Mouse (Mus musculus) stomach, embryonic 15.5 days (tissue): ENCODE measurements around the gene Gatc. TPM values are rescaled to one million over a fixed set of nuclear protein-coding genes. Genes with fewer than 3 reads are reported as not detected.
"Not testable (repeated sequence)": the region's sequence is repeated elsewhere in the genome, so short reads cannot be mapped to it uniquely, and the experiment has no call there.

Experiments
- ATAC-seq: fragments of 200-750 bp; cut with Nextera tagmentation; 2 replicates; pipeline ENCODE4 v1.8.0; 2017; ENCODE audit warnings: low read depth, moderate number of reproducible peaks, moderate TSS enrichment; ENCODE audit not compliant: insufficient read depth, low FRiP score
- H3K27ac ChIP-seq: fragments of 300-500 bp; sonication (generic); 2 replicates; pipeline ENCODE4 v1.5.1; 2015; ENCODE audit warnings: mild to moderate bottlenecking, inconsistent platforms
- H3K27me3 ChIP-seq: fragments of 300-500 bp; sonication (generic); replicated peaks from 2 replicates; pipeline ENCODE4 v1.6.1; 2015; ENCODE audit warnings: inconsistent platforms
- H3K36me3 ChIP-seq: fragments of 300-500 bp; sonication (generic); 2 replicates; pipeline ENCODE4 v1.6.1; 2015; ENCODE audit warnings: inconsistent platforms
- H3K4me1 ChIP-seq: fragments of 300-500 bp; sonication (generic); 2 replicates; pipeline ENCODE4 v1.6.1; 2015; ENCODE audit warnings: inconsistent platforms
- H3K4me2 ChIP-seq: fragments of 300-500 bp; sonication (generic); 2 replicates; pipeline ENCODE4 v1.6.1; 2015; ENCODE audit warnings: mild to moderate bottlenecking, inconsistent platforms
- H3K4me3 ChIP-seq: fragments of 300-500 bp; sonication (generic); replicated peaks from 2 replicates; pipeline ENCODE4 v1.5.1; 2015; ENCODE audit warnings: inconsistent platforms
- H3K9ac ChIP-seq: fragments of 300-500 bp; sonication (generic); 2 replicates; pipeline ENCODE4 v1.6.1; 2015; ENCODE audit warnings: inconsistent platforms
- H3K9me3 ChIP-seq: fragments of 300-500 bp; sonication (generic); 2 replicates; pipeline ENCODE4 v1.6.1; 2016; ENCODE audit warnings: inconsistent platforms
- WGBS: fragments of 180-500 bp; shearing (Covaris S2); methylation state at CpG from one replicate; pipeline ENCODE4 v1.1.7; 2015; 5-methylcytosine and 5-hydroxymethylcytosine counted together
- polyA plus RNA-seq: library from polyadenylated mRNA; unstranded; fragments of >200 nt; fragmentation: Nextera tagmentation; extraction: Ambion mirVana; gene quantifications from 2 replicates; pipeline ENCODE4 v1.2.1, GENCODE M21; 2015

The Gatc gene
- polyA plus RNA-seq, 1 experiment from 2014 or later, result 23.0 TPM

DNA sequence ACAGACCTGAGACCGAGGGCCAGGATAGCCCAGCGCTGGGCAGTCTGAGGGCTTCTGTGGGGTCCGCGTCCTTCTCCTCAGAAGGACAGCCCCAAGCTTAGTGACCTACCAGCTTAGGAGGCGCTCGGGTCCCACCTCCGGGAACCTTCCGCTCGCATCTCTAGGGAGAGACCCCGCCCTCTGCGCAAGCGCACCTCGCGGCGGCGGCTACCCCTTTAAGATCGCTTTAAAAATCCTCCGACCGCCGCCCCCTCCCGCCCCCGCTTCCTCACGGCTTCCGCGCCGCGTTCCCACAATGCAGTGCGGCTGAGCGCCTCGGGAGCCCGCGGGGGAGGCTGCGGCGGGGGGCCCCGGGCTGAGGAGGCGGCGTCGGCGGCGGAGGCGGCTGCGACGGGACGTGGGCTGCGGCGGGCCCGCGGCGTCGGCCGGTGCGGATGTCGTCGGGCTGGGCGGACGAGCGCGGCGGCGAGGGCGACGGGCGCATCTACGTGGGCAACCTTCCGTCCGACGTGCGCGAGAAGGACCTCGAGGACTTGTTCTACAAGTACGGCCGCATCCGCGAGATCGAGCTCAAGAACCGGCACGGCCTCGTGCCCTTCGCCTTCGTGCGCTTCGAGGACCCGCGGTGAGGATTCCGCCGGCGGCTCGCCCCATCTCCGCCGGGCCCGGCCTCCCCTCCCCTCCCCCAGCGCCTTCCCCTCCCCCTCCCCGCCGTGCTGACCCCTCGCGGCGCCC is 13.9 kb downstream of the Gatc start, which contains the start of gene Srsf9:
TSS of gene Srsf9 (plus strand) at position 303 of the 735 bp plus-strand sequence.
- Histone ChIP-seq H3K9ac (peak within 1 kb of the TSS; percentile 90), H3K4me1 (peaks cover 19% of the 10 kb centered on the region), H3K27ac (peak within 1 kb of the TSS; percentile 88), H3K4me2 (peak within 1 kb of the TSS; percentile 60), H3K9me3 (no peaks in the 10 kb centered on the region), H3K36me3 (peaks cover 16% of the 10 kb centered on the region), H3K27me3 (no peaks in the 10 kb centered on the region), H3K4me3 (peak within 1 kb of the TSS; percentile 94)
- peak; percentile 95 for ATAC-seq
- under 1% methylated on average over 81 of the region's 97 CpGs for whole genome bisulfite sequencing

DNA sequence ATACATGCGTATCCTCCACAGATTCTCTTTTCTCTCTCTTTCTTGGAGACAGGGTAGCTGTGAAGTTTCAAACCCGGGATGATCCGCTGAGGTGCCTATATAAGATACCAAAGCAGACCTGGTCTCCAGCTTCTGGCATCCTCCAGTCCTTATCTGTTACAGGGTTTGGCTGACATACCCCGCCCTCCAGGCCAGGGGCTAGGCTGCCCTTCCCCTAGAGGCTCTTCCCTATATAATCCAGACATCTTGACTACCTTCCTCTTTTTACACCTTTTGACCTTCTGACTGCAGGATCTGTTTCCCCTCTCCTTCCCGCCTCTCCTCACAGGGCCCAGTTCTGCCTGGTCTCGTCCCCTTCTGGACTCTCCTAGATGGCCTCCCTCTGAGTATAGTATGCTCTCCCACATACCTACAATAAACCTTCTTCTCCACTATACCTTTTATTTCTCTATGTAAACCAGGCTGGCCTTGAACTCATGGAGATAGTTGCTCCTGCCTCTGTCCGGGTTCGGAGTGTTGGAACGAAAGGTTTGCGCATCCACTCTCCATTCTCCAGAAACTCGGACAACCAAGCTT is 14.6 kb downstream of the Gatc start:
- peak; percentile 81 for ATAC-seq
- H3K4me1 ChIP-seq, result peaks cover 19% of the 10 kb centered on the region
- H3K4me3 ChIP-seq, result peak overlapping the region; percentile 94
- peak overlapping the region; percentile 60 for H3K4me2 ChIP-seq
- H3K9ac ChIP-seq, result peak overlapping the region; percentile 76
- peaks cover 11% of the 10 kb centered on the region for H3K36me3 ChIP-seq
- 23% methylated on average over 11 of the region's 11 CpGs for WGBS
- H3K9me3 ChIP-seq, result no peaks in the 10 kb centered on the region
- peak overlapping the region; percentile 88 for H3K27ac ChIP-seq
- no peaks in the 10 kb centered on the region for H3K27me3 ChIP-seq

DNA sequence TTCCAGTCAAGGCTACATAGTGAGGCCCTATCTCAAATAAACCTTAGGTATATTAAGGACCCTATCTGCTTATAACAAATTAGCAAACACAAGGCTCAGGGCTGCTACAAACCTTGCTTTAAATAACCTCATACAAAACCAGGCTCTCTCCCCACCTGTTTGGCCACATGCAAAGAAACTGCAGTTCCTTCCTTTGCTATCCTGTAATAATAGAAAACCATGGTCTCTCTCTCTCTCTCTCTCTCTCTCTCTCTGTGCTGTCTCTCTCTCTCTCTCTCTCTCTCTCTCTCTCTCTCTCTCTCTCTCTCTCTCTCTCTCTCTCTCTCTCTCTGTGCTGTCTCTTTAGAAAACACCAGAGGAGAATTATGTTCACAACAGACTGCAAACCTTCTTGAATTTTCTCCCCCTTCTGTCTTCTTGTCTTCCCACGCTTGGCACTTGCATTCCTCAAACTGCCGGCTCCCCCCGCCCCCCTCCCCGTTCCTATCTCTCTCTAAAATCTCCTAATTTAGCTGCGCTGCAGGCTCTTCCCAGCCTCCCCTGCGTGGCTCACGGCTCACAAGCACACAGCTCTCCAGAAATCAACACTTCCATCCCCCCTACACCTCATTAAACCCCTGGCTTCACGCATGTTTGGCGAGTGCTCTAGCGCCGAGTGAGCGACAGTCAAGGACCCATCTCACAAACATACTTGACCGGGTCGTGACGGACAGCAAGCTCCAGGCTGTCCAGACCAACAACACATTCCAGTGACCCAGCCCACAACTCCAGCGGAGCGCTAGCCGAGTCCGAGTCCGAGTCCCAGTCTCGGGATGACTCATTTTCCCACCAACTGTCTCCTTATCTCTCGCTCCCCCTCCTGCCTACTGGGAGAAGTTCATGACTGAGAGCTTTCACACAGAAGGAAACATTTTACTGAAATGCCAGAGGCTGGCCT is 21.7 kb downstream of the Gatc start:
- peak overlapping the region; percentile 87 for H3K27ac ChIP-seq
- H3K27me3 ChIP-seq, result no peaks in the 10 kb centered on the region
- no peaks in the 10 kb centered on the region for H3K9me3 ChIP-seq
- peak overlapping the region; percentile 72 for H3K4me2 ChIP-seq
- under 1% methylated on average over 22 of the region's 22 CpGs for WGBS
- peaks cover 22% of the 10 kb centered on the region for H3K4me1 ChIP-seq
- H3K4me3 ChIP-seq, result peak overlapping the region; percentile 40
- H3K36me3 ChIP-seq, result no peaks in the 10 kb centered on the region
- ATAC-seq, result peak; percentile 76
- no peak overlapping the region for H3K9ac ChIP-seq

DNA sequence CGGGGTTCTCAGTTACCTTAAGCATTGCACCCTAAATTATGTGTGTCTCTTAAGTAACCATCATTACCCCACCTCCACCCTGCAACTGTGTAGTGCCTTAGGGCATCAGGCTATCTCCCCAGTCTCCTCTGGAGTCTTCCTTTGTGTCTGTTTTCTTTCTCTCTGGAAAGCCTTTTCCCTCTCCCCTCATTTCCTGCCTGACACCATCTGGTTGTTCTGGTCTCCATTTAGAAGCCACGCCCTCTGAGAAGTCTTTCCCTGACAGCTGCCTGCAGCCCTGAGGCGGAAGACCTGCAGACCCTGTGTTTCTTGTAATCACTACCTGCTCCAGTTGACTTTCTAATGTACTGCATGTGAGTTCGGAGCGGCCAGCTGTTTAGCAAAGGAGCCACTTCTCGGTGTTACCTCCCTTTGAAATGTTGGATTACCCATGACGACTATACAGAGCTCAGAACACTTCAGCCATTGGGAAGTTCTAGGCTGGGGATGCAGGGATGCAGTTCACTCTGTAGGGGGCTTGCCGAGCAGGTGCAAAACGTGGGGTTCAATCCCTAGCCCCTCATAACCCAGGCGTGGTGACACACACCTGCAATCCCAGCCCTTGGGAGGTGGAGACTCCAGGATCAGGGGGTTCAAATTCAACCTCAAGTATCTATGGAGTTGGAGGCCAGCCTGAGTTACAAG is 23.2 kb downstream of the Gatc start:
- Histone ChIP-seq H3K27me3 (no peaks in the 10 kb centered on the region), H3K9ac (no peak overlapping the region), H3K36me3 (no peaks in the 10 kb centered on the region), H3K27ac (peak overlapping the region; percentile 87), H3K9me3 (no peaks in the 10 kb centered on the region), H3K4me2 (peak overlapping the region; percentile 35), H3K4me1 (peaks cover 25% of the 10 kb centered on the region), H3K4me3 (no peak overlapping the region)
- peak; percentile 42; the same call in 1 of the 2 replicates for ATAC-seq
- 8% methylated on average over 10 of the region's 10 CpGs for WGBS

DNA sequence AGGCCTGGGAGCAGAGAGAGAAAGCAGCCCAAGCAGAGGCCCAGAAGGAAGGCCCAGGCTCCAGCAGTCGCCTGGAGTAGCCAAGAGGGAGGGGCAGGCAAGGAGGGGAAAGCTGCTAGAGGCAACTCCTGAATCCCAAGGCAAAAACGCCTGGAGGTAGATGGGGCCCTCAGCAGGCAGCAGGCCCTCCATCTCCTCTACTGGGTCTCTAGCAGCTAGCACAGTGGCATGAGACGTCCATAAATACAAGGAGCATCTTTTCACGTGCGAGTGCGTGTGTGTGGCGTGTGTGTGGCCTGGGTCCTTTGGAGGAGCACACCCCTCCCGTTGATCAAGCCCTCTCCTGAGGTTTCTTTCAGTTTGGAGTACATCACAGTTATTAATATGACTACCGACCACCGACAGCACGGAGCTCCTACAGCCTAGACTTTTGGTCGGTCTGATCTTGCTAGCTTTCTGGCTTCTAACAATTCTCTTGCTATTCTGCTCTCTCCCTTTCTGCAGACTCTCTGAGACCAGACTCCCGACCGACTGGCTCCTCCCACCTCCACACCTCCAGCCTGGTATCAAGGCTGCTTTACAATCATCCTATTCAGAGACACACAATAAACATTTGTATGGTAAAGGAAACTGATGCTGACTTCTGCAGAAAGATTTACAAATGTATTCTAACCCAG is 23.9 kb downstream of the Gatc start:
- H3K4me2 ChIP-seq, result peak overlapping the region; percentile 35; the same call in 1 of the 2 replicates
- peaks cover 25% of the 10 kb centered on the region for H3K4me1 ChIP-seq
- no peak overlapping the region for H3K4me3 ChIP-seq
- no peaks in the 10 kb centered on the region for H3K27me3 ChIP-seq
- H3K9ac ChIP-seq, result no peak overlapping the region
- 16% methylated on average over 14 of the region's 14 CpGs for WGBS
- H3K27ac ChIP-seq, result peak overlapping the region; percentile 87
- ATAC-seq, result no peak
- no peaks in the 10 kb centered on the region for H3K9me3 ChIP-seq
- H3K36me3 ChIP-seq, result no peaks in the 10 kb centered on the region

DNA sequence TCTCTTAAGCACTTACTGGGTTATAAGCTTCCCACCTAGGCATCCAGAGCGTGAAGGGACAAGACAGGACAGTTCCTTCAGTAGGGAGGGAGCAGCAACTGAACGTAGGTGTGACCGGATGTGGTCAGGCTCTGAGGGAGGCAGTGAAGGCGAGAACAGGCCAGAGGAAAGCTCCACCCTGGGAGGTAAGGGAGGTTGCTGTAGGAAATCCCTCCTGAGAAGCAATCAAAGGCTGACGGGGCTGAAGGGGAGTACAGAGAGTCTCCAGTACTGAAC is 27.4 kb downstream of the Gatc start:
- H3K4me2 ChIP-seq, result no peak overlapping the region
- 40% methylated on average over 5 of the region's 5 CpGs for WGBS
- no peaks in the 10 kb centered on the region for H3K9me3 ChIP-seq
- H3K4me3 ChIP-seq, result no peak overlapping the region
- H3K27me3 ChIP-seq, result no peaks in the 10 kb centered on the region
- no peak overlapping the region for H3K9ac ChIP-seq
- H3K36me3 ChIP-seq, result no peaks in the 10 kb centered on the region
- ATAC-seq, result 0 out of 2 replicates have a peak, but pooled peaks have one; percentile 7
- H3K4me1 ChIP-seq, result peaks cover 21% of the 10 kb centered on the region
- H3K27ac ChIP-seq, result peak overlapping the region; percentile 44; the same call in 1 of the 2 replicates

DNA sequence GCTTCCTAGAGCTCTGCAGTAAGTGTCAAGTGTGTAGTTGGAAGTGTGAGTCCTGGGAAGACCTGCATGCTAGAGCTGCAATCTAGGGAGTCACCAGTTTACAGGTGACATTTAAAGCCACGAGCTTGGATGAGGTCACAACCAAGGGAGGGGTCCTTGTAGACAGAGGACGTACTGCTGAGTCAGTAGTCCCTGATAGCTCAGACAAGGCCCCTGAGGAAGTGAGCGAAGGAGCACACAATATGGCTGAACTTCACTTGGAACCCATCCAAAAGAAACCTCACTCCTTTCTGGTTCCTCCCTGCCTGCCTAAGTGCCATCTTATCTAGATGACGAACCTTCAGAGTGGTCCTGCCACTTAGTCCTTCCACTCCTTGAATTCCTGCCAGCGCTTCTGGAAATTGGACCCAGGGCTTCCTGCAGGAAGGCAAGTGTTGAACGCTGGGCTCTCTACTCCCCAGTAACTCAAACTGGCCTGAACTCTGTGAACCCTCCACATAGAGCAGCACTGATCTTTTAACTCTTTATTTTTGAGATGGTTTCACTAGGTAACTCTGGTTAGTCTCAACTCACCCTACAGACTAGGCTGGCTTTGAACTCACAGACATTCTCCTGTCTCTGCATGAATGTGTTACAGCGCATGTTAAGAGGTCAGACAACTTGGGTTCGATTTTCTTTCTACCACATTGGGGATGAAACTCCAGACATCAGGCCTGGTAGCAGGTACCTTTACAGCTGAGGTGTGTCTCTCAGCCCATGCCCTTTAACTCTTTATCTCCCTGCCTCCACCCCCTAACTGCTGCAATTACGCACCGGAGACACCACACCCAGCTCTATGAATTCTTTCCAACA is 27.9 kb downstream of the Gatc start:
- Histone ChIP-seq H3K4me1 (peaks cover 16% of the 10 kb centered on the region), H3K36me3 (no peaks in the 10 kb centered on the region), H3K4me2 (no peak overlapping the region), H3K9me3 (no peaks in the 10 kb centered on the region), H3K9ac (no peak overlapping the region), H3K27me3 (no peaks in the 10 kb centered on the region), H3K27ac (peak overlapping the region; percentile 33; the same call in 1 of the 2 replicates), H3K4me3 (no peak overlapping the region)
- WGBS, result 58% methylated on average over 10 of the region's 10 CpGs
- ATAC-seq, result 0 out of 2 replicates have a peak, but pooled peaks have one; percentile 45

DNA sequence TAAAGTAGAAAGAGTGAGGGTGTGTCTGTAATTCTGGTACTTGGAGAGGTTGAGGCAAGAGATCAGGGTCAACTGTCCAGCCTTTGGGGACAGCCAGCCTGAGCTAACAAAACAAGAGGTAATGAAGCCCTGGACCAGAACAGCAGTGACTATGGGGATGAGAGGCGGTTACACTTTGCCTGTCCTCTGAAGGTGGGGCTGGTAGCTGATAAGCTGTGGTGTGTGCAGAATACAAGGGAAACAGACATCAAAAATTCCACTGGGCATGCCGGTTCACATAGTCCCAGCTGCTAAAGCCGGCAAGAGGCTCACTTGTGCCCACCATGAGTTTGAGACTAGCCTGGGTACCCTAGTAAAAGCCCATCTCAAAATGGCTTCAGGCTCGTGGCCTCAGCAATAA is 28.6 kb downstream of the Gatc start:
- no peaks in the 10 kb centered on the region for H3K9me3 ChIP-seq
- no peak overlapping the region for H3K9ac ChIP-seq
- no peaks in the 10 kb centered on the region for H3K36me3 ChIP-seq
- no peaks in the 10 kb centered on the region for H3K27me3 ChIP-seq
- H3K4me2 ChIP-seq, result no peak overlapping the region
- H3K4me1 ChIP-seq, result peaks cover 9% of the 10 kb centered on the region
- H3K4me3 ChIP-seq, result no peak overlapping the region
- WGBS, result 71% methylated on average over 4 of the region's 4 CpGs
- ATAC-seq, result peak; percentile 47; the same call in 1 of the 2 replicates
- H3K27ac ChIP-seq, result no peak overlapping the region

DNA sequence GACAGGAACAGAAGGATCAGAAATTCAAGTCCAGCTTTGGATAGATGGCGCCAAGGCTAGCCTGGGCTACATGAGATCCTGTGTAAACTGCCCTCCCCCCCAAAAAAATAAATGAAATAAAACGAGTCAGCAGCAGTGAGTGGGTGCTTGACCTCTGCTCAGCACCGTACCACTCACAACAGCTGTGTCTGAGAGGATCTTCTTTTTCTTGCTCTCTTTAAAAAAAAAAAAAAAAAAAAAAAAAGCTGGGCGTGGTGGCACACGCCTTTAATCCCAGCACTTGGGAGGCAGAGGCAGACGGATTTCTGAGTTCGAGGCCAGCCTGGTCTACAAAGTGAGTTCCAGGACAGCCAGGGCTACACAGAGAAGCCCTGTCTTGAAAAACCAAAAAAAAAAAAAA is 38.8 kb downstream of the Gatc start:
- H3K9me3 ChIP-seq, H3K27me3 ChIP-seq, H3K4me3 ChIP-seq, ATAC-seq, H3K4me2 ChIP-seq, H3K9ac ChIP-seq, H3K27ac ChIP-seq: not testable (repeated sequence)
- 74% methylated on average over 6 of the region's 7 CpGs for WGBS
- peaks cover 10% of the 10 kb centered on the region for H3K36me3 ChIP-seq
- H3K4me1 ChIP-seq, result peaks cover 19% of the 10 kb centered on the region

DNA sequence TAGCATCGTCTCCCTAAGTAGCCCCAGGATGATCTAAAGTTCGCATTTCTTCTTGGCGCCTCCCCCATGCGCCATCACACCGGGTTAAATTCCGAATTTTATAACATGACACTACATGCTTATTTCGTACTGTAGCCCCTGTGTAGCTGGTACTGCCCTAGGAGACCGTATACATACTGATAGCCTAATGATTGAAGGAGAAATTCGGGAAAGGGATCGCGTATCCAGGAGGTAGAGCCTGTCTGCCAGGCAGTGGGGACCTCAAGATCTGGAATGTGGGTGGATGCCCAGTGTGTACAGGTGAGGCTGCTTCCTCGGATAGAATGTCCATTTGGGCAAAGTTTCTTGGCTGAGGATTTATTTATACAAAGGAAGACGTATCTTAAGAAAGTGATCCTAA is 39.4 kb downstream of the Gatc start:
- peak overlapping the region; percentile 86 for H3K27ac ChIP-seq
- H3K4me1 ChIP-seq, result peaks cover 20% of the 10 kb centered on the region
- no peaks in the 10 kb centered on the region for H3K9me3 ChIP-seq
- peak overlapping the region; percentile 83 for H3K4me2 ChIP-seq
- peak overlapping the region; percentile 95 for H3K4me3 ChIP-seq
- H3K27me3 ChIP-seq, result no peaks in the 10 kb centered on the region
- peaks cover 10% of the 10 kb centered on the region for H3K36me3 ChIP-seq
- ATAC-seq, result no peak
- H3K9ac ChIP-seq, result peak overlapping the region; percentile 31; the same call in 1 of the 2 replicates
- WGBS, result 17% methylated on average over 13 of the region's 13 CpGs
